Mouse (Mus musculus) layer of hippocampus, postnatal 36 days (tissue): ENCODE measurements around the gene Mthfr. TPM values are rescaled to one million over a fixed set of nuclear protein-coding genes. Genes with fewer than 3 reads are reported as not detected.
"Not testable (repeated sequence)": the region's sequence is repeated elsewhere in the genome, so short reads cannot be mapped to it uniquely, and the experiment has no call there.

ENCODE experiments used
- DNase-seq, 2 experiments: peaks; one replicate each; pipeline ENCODE4 v3.0.0; 2022
- total RNA-seq, 2 experiments: library from RNA; stranded (reverse); gene quantifications; 2 replicates each; pipeline ENCODE4 v1.2.3; 2021

Gene Mthfr
- total RNA-seq, 2 experiments from 2014 or later: 29.1 to 33.2 TPM

DNA sequence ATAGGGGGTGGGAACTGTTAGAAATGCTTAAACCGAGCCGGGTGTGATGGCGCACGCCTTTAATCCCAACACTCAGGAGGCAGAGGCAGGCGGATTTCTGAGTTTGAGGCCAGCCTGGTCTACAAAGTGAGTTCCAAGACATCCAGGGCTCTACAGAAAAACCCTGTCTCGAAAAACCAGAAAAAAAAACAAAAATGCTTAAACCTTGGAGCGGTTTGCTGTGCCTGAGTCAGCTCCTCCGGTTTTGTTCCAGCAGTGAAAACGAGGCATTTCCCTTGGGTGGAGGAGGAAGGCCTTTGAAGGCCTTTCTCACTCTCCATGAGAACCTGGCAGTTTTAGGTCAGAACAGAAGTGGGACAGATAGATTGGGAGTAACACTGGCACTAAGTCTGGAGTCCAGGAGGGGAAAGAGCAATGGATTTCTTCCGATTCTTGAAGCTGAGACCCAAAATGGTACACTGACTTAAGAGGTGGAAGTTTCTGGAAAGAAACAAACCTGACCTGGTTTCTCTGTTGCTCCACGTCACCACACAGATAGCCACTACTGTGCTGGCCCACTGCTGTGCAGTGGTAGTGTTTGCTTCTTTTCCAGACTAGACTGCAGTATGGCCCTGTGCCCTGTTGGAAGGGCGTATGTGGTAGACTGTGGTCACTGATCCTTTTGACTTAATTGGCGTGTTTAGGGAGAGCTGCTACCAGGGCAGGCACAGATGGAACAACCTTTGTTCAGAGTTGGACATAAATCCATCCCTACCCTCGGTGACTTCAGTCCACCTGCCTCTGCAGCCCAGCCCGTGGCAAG lies 1.4 kb downstream of the Mthfr start:
- DNase-seq: no peak

- DNase-seq: peak in 1 of 2 experiments; percentile 49
These were observed 2.2 kb downstream of the Mthfr start for GRCm38 (mm10) chr4:148040933-148041610.

DNA sequence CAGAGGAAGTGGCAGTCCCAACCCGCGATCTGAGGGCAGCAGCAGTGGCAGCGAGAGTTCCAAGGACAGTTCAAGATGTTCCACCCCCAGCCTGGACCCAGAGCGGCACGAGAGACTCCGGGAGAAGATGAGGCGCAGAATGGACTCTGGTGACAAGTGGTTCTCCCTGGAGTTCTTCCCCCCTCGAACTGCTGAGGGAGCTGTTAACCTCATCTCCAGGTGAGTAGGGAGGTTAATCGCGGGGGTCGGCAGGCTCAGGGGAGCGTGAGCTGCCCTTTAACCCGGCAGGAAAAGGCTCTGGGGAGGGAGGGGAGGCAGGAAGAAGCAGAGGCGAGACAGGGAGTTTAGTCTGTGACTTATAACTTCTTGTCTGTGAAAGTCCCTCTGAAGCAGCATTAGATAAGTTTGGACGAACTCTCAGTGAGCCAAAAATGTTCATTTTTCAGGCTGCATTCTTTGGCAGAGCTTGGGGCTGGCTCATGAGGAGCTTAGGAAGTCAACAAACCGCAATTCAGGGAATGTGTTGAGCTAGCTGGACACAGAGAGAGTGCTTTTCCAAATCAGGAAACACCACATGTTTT lies 2.8 kb downstream of the Mthfr start:
- no peak for DNase-seq

DNA sequence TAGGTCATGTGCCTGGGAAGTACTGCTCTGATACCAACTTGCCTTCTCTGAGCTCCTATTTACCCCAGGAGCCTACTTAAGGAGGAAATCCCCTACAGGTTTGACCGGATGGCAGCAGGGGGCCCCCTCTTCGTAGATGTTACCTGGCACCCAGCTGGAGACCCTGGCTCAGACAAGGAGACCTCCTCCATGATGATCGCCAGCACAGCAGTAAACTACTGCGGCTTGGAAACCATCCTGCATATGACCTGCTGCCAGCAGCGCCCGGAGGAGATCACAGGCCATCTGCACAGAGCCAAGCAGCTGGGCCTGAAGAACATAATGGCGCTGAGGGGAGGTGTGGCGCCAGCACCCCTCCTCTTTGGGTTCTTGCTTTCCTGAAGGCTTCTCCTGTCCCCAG lies 4.5 kb downstream of the Mthfr start:
- not testable (repeated sequence) for DNase-seq

GRCm38 (mm10) chr4:148044113-148044512 lies 5.2 kb downstream of the Mthfr start:
- no peak for DNase-seq

DNA sequence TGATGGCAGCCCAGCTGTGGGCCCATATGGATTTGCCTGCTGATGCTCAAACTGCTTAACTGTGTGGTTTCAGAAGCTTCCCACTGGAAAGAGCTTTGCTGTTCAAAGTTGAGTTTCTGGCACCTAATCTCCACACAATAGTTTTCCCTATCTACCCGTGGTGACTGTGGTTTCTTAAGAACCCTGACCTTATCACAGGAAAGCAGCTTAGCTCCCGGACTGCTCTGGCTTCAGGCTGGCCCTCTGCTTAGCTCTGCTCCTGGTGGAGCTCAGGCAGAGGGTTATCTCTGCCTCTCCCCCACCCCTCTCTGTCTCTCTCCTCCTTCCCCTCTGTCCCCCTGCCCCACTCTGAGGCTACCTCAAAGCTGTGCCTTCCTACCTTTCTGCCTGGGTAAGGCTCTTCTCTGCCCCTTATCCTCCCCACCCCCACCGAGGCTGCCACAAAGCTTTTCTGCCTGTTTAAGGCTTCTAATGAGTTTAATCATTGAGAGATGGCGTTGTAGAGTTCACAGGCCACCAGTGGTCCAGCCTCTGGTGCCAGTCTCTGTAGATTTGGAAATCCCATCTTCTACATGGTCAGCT lies 7.7 kb downstream of the Mthfr start:
- DNase-seq: no peak

DNA sequence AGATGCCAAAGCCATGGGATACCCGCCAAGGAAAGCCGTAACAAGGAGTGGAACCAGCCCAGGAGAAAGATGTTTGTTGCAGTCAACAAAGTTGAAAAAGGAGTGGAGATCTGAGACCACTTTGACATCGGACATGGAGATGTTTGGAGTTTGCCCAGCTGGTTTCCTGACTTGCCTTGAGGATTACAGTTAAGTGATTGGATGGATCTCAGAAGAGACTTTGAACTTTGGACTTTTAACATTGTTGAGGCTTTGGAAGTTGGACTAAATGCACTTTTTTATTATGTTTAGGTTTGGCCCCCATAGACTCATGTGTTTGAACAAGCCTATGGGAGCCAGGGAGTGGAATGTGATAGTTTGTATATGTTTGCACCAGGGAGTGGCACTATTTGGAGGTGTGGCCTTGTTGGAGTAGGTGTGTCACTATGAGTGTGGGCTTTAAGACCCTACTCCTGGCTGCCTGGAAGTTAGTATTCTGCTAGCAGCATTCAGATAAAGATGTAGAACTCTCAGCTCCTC lies 11.6 kb downstream of the Mthfr start:
- not testable (repeated sequence) for DNase-seq

GRCm38 (mm10) chr4:148051046-148051776 lies 12.3 kb downstream of the Mthfr start:
- DNase-seq: no peak

- no peak for DNase-seq
These were observed 13.0 kb downstream of the Mthfr start for GRCm38 (mm10) chr4:148051886-148052285.

DNA sequence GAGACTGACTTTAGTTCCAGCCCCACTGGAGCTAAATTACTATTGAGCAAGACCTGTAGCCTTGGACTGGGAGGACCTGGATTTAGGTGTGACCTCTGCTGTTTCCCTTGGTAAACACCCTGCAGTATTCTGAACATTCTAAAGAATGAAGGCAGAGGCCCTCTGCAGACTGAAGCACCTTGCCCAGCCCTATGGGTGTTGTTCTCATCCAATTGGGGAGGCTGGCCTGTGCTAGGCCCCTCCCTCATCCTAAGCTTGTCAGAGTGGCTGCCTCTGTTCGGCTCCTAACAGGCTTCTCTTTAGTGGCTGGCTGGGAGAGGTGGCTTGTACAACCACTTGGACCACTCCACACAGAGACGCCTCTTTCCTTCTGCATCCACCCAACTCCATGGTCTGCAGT lies 14.1 kb downstream of the Mthfr start:
- DNase-seq: no peak

- peak; percentile 77 to 78 for DNase-seq
These were observed 14.6 kb downstream of the Mthfr start for GRCm38 (mm10) chr4:148053417-148053920.

GRCm38 (mm10) chr4:148054961-148055695 lies 16.3 kb downstream of the Mthfr start:
- DNase-seq: no peak

- DNase-seq: no peak
These were observed 17.4 kb downstream of the Mthfr start for GRCm38 (mm10) chr4:148056246-148056645.

DNA sequence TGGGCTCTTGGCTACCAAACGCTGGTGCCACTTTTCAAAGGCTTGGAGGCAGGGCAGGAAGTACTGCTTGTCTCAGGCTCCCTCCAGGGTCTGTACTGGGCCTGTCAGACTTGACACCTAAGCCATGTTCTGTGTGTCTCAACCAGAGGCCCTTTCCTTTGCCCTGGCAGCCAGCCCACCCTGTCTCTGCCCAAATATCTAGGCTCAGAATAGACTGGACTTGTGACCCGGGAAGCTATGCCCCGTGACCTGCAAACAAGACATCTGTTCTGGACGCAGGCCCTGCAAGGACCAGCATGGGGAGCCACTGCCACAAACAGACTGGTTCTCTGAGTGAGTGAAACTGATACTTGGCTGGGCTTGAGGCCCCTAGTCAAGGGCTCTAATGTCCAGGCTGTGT lies 17.9 kb downstream of the Mthfr start:
- no peak for DNase-seq

DNA sequence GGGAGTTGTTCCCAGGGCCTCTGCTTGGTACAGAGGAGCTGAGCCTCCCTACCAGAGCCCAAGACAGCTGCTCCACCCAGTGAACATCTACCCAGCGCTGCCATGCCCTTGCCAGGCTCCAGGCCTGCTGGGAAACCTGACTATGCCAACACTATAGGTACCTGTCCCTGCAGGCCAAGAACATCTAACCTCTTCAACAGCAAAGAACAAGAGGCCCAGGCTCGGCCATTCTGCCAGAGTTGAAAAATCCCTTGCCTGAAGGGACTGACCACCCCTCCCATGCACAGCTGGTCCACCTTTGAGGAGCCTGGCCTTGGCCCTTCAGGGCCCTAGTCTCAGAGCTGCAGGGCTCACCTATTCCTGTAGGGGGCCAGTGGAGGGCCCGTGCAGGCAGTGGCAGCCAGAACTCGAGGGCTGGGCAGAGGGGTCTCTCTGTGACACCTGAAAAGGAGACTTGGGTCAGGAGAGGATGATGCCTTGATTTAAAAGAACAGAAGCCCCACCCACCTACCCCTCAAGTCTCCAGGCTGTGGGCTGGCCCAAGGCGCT lies 18.9 kb downstream of the Mthfr start:
- no peak for DNase-seq

- DNase-seq: no peak
These were observed 19.4 kb downstream of the Mthfr start for GRCm38 (mm10) chr4:148058218-148058819.

DNA sequence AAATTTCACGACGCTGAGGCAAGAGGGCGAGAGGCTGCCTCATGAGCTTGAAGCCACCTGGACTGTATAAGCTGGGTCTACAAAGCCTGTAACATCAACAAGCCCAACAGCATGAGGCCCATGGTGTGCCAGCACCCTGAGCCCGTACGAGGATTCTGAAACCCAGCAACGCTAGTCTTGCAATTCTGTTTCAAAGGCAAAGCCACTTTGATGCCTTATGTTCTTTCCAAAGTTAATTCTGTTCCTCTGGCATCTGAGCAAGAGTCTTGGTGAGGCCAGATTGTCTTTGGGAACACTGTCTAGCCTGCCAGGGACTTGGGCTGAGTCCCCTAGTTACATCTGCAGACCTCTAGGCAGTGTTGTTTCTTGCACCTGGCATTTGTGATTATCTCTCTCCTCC lies 20.1 kb downstream of the Mthfr start:
- DNase-seq: no peak

- DNase-seq: no peak
These were observed 21.5 kb downstream of the Mthfr start for GRCm38 (mm10) chr4:148060120-148061085.

DNA sequence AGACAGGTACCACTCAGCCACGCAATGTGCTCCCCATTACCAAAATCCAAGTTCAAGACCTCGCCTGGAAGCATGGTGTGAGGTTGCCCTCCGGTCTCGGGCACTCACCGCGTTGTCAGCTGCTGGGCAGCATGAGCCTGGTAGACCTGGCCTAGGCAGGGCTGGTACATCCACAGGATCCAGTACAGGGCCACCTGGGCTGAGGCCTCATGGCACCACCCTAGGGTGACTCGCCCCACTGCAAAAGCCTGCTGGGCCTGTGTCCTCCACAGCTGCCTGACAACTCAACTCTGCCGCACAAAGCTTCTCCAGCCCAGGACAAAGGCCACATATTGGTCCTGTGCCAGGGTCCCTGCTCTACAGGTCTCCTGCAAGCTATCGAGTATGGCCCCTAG lies 22.2 kb downstream of the Mthfr start:
- no peak for DNase-seq
